Mouse (Mus musculus) lung, embryonic 15.5 days (tissue): Measurements from ENCODE around the gene Tbc1d14. TPM values are rescaled to one million over a fixed set of nuclear protein-coding genes. Genes with fewer than 3 reads are reported as not detected.

Source experiments
- ATAC-seq: fragments of 200-750 bp; cut with Nextera tagmentation; 2 replicates; pipeline ENCODE4 v1.8.0; 2017; ENCODE audit warnings: moderate number of reproducible peaks, borderline replicate concordance; ENCODE audit not compliant: low FRiP score, low TSS enrichment; ENCODE audit errors: extremely low read depth
- H3K27ac ChIP-seq: fragments of 300-500 bp; sonication (generic); 2 replicates; pipeline ENCODE4 v1.5.1; 2015; ENCODE audit warnings: moderate library complexity, mild to moderate bottlenecking, inconsistent platforms
- H3K27me3 ChIP-seq: fragments of 300-500 bp; sonication (generic); 2 replicates; pipeline ENCODE4 v1.6.1; 2015; ENCODE audit warnings: inconsistent platforms
- H3K36me3 ChIP-seq: fragments of 300-500 bp; sonication (generic); 2 replicates; pipeline ENCODE4 v1.6.1; 2015; ENCODE audit warnings: inconsistent platforms
- H3K4me1 ChIP-seq: fragments of 300-500 bp; sonication (generic); 2 replicates; pipeline ENCODE4 v1.6.1; 2015; ENCODE audit warnings: inconsistent platforms
- H3K4me2 ChIP-seq: fragments of 300-500 bp; sonication (generic); 2 replicates; pipeline ENCODE4 v1.6.1; 2015; ENCODE audit warnings: inconsistent platforms, mild to moderate bottlenecking, moderate library complexity
- H3K4me3 ChIP-seq: fragments of 300-500 bp; sonication (generic); 2 replicates; pipeline ENCODE4 v1.5.1; 2015; ENCODE audit warnings: mild to moderate bottlenecking, inconsistent platforms
- H3K9ac ChIP-seq: fragments of 300-500 bp; sonication (generic); 2 replicates; pipeline ENCODE4 v1.6.1; 2015; ENCODE audit warnings: inconsistent platforms
- H3K9me3 ChIP-seq: fragments of 300-500 bp; sonication (generic); 2 replicates; pipeline ENCODE4 v1.6.1; 2016; ENCODE audit warnings: inconsistent platforms
- WGBS: fragments of 180-500 bp; shearing (Covaris S2); methylation state at CpG from one replicate; pipeline ENCODE4 v1.1.7; 2015; 5-methylcytosine and 5-hydroxymethylcytosine counted together
- polyA plus RNA-seq: library from polyadenylated mRNA; unstranded; fragments of >200 nt; fragmentation: Nextera tagmentation; extraction: Ambion mirVana; gene quantifications from 2 replicates; pipeline ENCODE4 v1.2.1, GENCODE M21; 2015

Gene Tbc1d14
- polyA plus RNA-seq = 24.3 and 24.7 TPM in 2 replicates

DNA sequence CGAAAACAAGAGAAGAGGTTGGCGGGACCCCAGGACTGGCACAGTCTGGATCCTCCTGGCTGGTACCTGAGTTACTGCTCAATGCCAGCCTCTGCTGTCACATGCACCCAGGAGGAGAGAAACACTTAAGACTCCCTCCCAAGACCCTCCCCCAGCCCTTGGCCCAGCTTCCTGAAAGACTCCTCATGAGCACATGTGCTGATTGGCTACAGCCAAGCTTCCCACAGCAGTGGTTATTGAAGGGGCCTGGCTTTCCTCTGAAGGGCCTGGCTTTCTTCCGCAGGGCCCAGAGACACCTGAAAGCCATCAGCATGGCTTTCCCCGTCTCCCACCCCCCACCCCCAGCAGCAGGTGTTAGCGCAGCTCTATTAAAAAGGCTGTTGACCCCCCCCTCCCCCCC is at the start of gene Tbc1d14:
TSS of gene Tbc1d14 (minus strand) at position 101 of the 400 bp plus-strand sequence.
- no peak within 1 kb of the TSS for H3K4me3 ChIP-seq
- WGBS = 74% methylated on average over 5 of the region's 5 CpGs
- H3K4me2 ChIP-seq = no peak within 1 kb of the TSS
- H3K9me3 ChIP-seq = no peaks in the 10 kb centered on the region
- H3K9ac ChIP-seq = no peak within 1 kb of the TSS
- H3K27ac ChIP-seq = no peak within 1 kb of the TSS
- no peaks in the 10 kb centered on the region for H3K36me3 ChIP-seq
- no peaks in the 10 kb centered on the region for H3K4me1 ChIP-seq
- H3K27me3 ChIP-seq = no peaks in the 10 kb centered on the region
- ATAC-seq = no peak; the same call in 1 of the 2 replicates

DNA sequence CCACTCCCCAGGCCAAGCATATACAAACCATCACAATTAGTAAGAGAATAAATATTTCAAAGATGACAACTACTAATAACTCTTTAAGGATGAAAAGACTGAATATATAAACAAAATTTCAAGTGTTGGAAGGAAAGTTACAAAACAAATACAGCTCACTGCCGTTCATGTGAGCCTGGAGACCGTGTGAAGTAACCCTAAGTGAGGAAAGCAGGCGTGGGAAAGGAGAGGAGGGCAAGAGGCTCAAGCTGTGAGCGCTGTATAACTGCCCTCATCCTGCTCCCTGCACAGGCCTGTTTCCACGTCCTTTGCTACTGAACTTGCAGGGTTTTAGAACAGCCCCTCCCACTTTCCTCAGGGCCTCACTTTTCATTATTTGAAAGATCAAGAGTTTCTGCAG is 32.5 kb upstream of the Tbc1d14 start:
- H3K9ac ChIP-seq = no peak overlapping the region
- 26% methylated on average over 5 of the region's 5 CpGs for WGBS
- peaks cover 15% of the 10 kb centered on the region for H3K4me1 ChIP-seq
- no peak for ATAC-seq
- no peak overlapping the region for H3K4me2 ChIP-seq
- H3K4me3 ChIP-seq = no peak overlapping the region
- H3K27me3 ChIP-seq = no peaks in the 10 kb centered on the region
- no peaks in the 10 kb centered on the region for H3K9me3 ChIP-seq
- H3K27ac ChIP-seq = no peak overlapping the region
- peaks cover 8% of the 10 kb centered on the region; the same call in 1 of the 2 replicates for H3K36me3 ChIP-seq

DNA sequence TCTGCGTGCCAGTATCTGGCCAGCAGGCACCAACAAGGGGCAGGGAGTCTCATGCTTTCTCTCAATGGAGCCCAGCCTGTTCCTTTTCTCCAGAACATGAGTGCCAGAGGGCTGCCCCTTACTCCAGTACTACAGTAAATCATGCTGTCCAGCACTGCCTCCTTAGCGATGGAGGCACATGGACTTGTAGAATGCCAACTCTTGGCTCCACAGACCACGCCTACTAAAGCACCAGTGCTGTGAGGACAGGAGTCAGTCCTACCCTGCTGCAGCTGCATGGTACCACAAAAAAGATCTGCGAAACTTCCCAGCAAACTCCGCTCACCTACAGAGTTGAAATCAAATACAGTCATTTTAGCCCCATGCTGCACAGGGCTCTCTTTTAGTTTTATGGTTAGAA is 30.6 kb upstream of the Tbc1d14 start:
- Histone ChIP-seq H3K4me1 (peaks cover 16% of the 10 kb centered on the region), H3K27me3 (no peaks in the 10 kb centered on the region), H3K27ac (no peak overlapping the region), H3K9ac (no peak overlapping the region), H3K4me2 (no peak overlapping the region), H3K4me3 (no peak overlapping the region), H3K36me3 (no peaks in the 10 kb centered on the region; the same call in 1 of the 2 replicates), H3K9me3 (no peaks in the 10 kb centered on the region)
- ATAC-seq = no peak
- 82% methylated on average over 5 of the region's 5 CpGs for WGBS

DNA sequence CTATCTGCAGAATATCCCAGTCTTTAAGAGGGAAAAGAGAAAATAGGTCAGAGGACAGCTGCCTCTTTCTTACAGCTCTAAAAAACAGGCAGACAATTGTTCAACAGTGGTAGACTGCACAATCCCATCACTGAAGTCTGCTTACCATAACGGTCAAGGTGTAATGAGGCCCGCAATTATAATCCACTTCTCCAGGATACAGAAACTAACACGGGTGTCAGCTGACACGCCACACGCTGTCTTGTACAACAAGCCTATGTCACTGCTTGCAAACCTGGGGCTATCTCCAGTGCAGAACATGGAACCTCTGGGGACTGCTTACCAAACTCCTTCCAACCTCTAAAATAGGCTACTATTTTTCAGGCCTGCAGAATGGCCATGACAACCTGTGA is 28.0 kb upstream of the Tbc1d14 start:
- Histone ChIP-seq H3K9me3 (no peaks in the 10 kb centered on the region), H3K4me3 (no peak overlapping the region), H3K36me3 (peaks cover 18% of the 10 kb centered on the region), H3K9ac (no peak overlapping the region), H3K4me1 (peaks cover 13% of the 10 kb centered on the region), H3K4me2 (no peak overlapping the region), H3K27ac (0 out of 2 replicates have a peak overlapping the region, but pooled peaks have one; percentile 20), H3K27me3 (no peaks in the 10 kb centered on the region)
- WGBS = 69% methylated on average over 5 of the region's 5 CpGs
- ATAC-seq = no peak

DNA sequence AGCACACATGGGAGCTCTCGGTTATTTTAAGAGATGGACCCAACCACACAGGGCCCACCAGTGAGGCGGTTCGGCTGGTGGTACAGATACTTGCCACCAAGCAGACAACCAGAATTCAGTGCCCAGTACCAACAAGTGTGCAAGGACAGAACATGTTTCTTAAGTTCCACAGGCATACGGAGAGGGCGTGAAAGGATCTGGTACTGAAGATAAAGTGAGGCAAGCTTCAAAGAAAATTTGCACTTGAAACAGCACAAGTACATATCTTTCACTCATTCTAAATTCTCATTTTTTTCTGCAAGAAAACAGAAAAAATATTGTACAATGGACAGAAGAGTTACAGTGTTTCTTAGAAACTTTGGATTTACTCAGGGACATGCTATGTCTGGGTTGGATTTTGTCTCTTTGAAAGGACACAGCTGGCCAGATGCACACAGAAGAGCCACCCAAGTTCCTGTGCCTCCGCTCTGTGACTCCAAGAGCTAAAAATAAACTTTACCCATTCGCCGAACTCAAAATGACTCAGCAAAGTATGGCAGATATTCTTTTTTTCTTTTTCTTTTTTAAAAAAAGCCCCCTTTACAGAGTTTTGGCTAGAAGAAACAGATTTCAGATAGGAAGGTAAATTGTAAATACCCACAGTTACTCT is 27.5 kb upstream of the Tbc1d14 start:
- 59% methylated on average over 8 of the region's 8 CpGs for WGBS
- H3K27me3 ChIP-seq = no peaks in the 10 kb centered on the region
- H3K9ac ChIP-seq = no peak overlapping the region
- no peak for ATAC-seq
- H3K4me2 ChIP-seq = no peak overlapping the region
- H3K4me1 ChIP-seq = peaks cover 8% of the 10 kb centered on the region
- 0 out of 2 replicates have a peak overlapping the region, but pooled peaks have one; percentile 20 for H3K27ac ChIP-seq
- H3K4me3 ChIP-seq = no peak overlapping the region
- no peaks in the 10 kb centered on the region for H3K9me3 ChIP-seq
- H3K36me3 ChIP-seq = peaks cover 24% of the 10 kb centered on the region

DNA sequence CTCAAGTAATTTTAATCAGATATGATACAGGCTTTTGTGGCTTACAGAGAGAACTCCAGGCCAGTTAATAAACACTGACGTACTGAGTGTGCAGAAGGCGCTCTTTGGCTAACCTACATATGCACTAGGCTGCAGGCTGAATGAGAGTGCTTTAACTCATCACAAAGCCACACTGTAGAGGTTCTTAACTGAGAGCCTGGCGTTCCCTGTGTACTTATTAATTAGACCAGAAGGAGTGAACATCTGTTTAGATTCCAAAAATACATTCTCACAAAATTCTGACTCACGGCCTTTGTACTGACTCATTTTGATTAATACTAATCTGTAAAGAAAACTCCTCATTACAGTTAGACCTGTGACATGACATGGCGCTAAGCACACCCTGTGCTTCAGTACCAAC is 25.8 kb upstream of the Tbc1d14 start:
- Histone ChIP-seq H3K4me1 (peaks cover 7% of the 10 kb centered on the region), H3K9ac (no peak overlapping the region), H3K4me2 (no peak overlapping the region), H3K4me3 (no peak overlapping the region), H3K27me3 (no peaks in the 10 kb centered on the region), H3K9me3 (no peaks in the 10 kb centered on the region), H3K36me3 (peaks cover 40% of the 10 kb centered on the region), H3K27ac (no peak overlapping the region)
- no peak for ATAC-seq
- 81% methylated on average over 5 of the region's 5 CpGs for WGBS

DNA sequence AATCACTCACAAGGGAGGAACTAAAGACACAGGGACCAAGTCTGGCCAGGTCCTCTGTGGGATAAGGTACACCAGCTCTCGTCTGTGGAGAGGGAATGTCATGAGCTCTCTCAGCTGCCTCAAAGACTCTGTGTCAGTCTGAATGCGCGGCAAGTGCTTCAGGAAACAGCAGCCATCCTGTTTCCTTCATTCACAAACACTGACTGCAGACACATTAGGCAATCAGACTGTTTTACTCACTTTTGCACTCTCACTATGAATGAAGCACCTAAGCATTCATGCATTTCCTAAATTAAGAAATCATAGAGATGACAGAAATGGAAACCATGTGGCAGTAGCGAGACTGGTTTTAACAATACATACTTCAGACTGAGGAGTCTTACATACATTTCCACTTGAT is 25.3 kb upstream of the Tbc1d14 start:
- Histone ChIP-seq H3K27ac (no peak overlapping the region), H3K4me2 (no peak overlapping the region), H3K27me3 (no peaks in the 10 kb centered on the region), H3K4me1 (peaks cover 7% of the 10 kb centered on the region), H3K36me3 (peaks cover 45% of the 10 kb centered on the region), H3K4me3 (no peak overlapping the region), H3K9me3 (no peaks in the 10 kb centered on the region), H3K9ac (no peak overlapping the region)
- 49% methylated on average over 4 of the region's 4 CpGs for WGBS
- no peak for ATAC-seq

DNA sequence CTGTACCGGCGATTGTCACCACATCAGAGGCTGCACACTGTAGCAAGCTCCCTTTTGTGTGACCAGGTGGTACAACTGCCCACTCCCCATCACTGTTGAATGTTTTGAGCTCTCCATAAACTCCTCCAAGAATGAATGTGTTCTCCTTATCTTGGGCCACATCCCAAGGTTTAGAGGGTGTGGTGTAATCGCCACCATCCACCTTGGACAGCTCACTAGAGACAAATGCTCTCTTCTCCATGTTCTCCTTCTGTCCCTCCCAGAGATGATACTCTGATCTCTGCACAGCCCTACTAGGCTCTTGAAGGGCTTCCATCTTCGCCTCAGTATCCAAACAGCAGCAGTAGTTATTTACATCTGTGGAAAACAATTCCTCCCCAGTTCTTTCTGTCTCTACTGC is 21.0 kb upstream of the Tbc1d14 start:
- no peak overlapping the region for H3K9ac ChIP-seq
- no peak for ATAC-seq
- H3K4me1 ChIP-seq = no peaks in the 10 kb centered on the region
- no peak overlapping the region for H3K4me2 ChIP-seq
- H3K36me3 ChIP-seq = peaks cover 57% of the 10 kb centered on the region
- WGBS = 82% methylated on average over 4 of the region's 4 CpGs
- no peaks in the 10 kb centered on the region for H3K9me3 ChIP-seq
- no peaks in the 10 kb centered on the region for H3K27me3 ChIP-seq
- H3K27ac ChIP-seq = no peak overlapping the region
- H3K4me3 ChIP-seq = no peak overlapping the region

DNA sequence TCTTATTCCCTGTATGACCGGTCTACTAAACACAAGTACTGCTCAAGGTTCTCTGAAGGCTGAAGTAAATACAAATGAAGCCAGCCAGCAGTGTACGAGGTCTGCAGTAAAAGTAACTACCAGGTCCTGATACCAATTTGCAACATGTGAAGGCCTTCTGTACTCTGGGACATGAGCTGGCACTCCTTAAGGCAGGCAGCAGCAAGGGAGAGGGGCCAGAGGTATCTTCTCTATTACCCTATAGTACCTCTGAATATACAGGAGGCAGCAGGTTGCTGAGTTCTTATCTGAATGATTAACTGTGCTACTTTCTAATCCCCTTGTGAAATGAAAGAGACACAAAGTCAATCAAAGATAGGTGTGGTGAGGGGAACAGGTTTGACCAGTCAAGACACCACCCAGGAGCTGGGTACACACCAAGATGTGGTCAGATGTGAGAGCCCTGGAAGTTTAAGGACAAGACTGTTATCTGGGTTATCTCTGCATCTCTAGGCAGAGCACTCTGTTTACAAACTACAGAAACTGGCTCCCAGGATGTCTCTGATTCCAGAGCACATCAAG is 15.9 kb upstream of the Tbc1d14 start:
- Histone ChIP-seq H3K9ac (no peak overlapping the region), H3K36me3 (peaks cover 47% of the 10 kb centered on the region), H3K4me1 (no peaks in the 10 kb centered on the region), H3K27ac (no peak overlapping the region), H3K9me3 (no peaks in the 10 kb centered on the region), H3K27me3 (no peaks in the 10 kb centered on the region), H3K4me2 (no peak overlapping the region), H3K4me3 (no peak overlapping the region)
- WGBS = 80% methylated on average over 2 of the region's 2 CpGs
- no peak for ATAC-seq

DNA sequence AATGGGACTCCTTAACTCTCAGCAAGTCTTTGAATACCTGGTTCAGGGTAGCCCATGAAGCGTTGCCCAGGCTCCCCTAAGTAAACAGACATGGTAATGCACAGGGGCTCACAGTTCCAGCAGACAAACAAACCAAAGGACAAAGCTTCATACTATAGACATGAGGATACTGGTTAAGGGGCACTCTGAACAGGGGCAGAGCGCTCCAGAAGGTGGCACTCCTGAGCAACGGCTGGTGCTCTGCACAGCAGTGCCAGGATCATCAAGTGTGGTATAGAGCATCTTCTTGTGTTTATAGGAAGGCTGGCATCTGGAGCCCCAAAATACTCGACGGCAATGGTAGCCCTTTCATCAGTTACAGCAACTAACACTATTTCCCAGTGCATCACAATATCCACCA is 10.0 kb upstream of the Tbc1d14 start:
- WGBS = 83% methylated on average over 5 of the region's 5 CpGs
- no peaks in the 10 kb centered on the region for H3K4me1 ChIP-seq

DNA sequence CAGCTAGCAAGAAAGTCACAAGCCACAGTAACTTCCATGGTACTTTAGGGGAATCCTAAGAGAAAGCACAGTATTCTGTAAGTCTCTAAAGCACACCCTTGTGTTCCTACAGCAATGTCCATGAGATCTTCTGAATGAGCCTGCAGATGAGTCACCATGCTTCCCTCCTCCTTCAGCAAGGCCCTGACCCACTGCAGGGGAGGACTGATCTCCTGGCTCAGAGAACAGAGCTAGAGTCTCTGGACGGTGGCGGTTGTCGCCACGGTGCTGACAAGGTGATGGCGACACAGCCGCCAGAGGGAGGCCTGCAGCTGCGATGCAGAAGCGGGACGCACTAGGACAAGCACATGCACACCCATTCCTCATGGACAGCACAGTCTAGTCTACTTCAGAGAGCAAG is 9.0 kb upstream of the Tbc1d14 start:
- Histone ChIP-seq H3K36me3 (peaks cover 54% of the 10 kb centered on the region), H3K9me3 (no peaks in the 10 kb centered on the region), H3K27me3 (no peaks in the 10 kb centered on the region), H3K4me1 (no peaks in the 10 kb centered on the region), H3K4me3 (no peak overlapping the region), H3K27ac (no peak overlapping the region), H3K9ac (no peak overlapping the region), H3K4me2 (no peak overlapping the region)
- WGBS = 76% methylated on average over 9 of the region's 9 CpGs
- no peak for ATAC-seq

More for the DNA sequence above, 10.0 kb upstream of the Tbc1d14 start:
- no peaks in the 10 kb centered on the region for H3K9me3 ChIP-seq
- no peak overlapping the region for H3K4me2 ChIP-seq
- no peak for ATAC-seq
- H3K27me3 ChIP-seq = no peaks in the 10 kb centered on the region
- H3K9ac ChIP-seq = no peak overlapping the region
- no peak overlapping the region for H3K4me3 ChIP-seq
- H3K36me3 ChIP-seq = peaks cover 60% of the 10 kb centered on the region
- H3K27ac ChIP-seq = no peak overlapping the region

DNA sequence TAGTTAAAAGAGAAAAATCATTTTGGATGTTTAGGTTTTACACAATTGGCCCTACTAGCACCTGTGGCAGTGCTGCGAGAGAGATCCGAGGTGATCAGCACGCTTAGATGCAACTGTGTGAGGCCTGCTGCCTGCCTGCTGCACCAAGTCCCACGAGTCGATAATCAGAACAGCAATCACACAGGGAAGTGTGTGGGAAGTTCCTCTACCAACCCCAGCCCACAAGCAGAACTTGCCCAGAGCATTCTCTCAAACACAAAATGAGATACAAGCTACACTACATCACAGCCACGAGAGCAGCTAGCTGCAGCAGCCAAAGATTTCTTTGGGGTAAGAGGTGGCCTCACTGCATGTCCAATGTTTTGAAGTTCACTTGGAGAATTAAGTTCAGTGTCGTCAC is 8.4 kb upstream of the Tbc1d14 start:
- Histone ChIP-seq H3K9me3 (no peaks in the 10 kb centered on the region), H3K36me3 (peaks cover 49% of the 10 kb centered on the region)

More for the DNA sequence above, 8.4 kb upstream of the Tbc1d14 start:
- no peak for ATAC-seq
- H3K4me1 ChIP-seq = no peaks in the 10 kb centered on the region
- H3K4me3 ChIP-seq = no peak overlapping the region
- WGBS = 88% methylated on average over 7 of the region's 7 CpGs
- H3K9ac ChIP-seq = no peak overlapping the region
- H3K4me2 ChIP-seq = no peak overlapping the region
- no peak overlapping the region for H3K27ac ChIP-seq
- no peaks in the 10 kb centered on the region for H3K27me3 ChIP-seq
